Mouse (Mus musculus): ENCODE data around the gene Kdm1a. TPM values are rescaled to one million over a fixed set of nuclear protein-coding genes. Genes with fewer than 3 reads are reported as not detected.

Gene Kdm1a
- total RNA-seq, 2 experiments from 2014 or later: 23.1 to 34.8 TPM

GRCm38 (mm10) chr4:136605756-136606485 is 3.4 kb upstream of the Kdm1a start:
- ATAC-seq (replicated peaks; ENCODE audit: low FRiP score, poor library complexity, severe bottlenecking): no peak

- peak; percentile 61 for ATAC-seq (replicated peaks; ENCODE audit: low FRiP score, poor library complexity, severe bottlenecking)
Measured at GRCm38 (mm10) chr4:136602018-136602554, 437 bp downstream of the Kdm1a start.

GRCm38 (mm10) chr4:136601476-136601875 is 1.0 kb downstream of the Kdm1a start:
- ATAC-seq (replicated peaks; ENCODE audit: low FRiP score, poor library complexity, severe bottlenecking): 0 out of 2 replicates have a peak, but pooled peaks have one; percentile 15

GRCm38 (mm10) chr4:136600536-136600935 is 2.0 kb downstream of the Kdm1a start:
- no peak for ATAC-seq (replicated peaks; ENCODE audit: low FRiP score, poor library complexity, severe bottlenecking)

- ATAC-seq (replicated peaks; ENCODE audit: low FRiP score, poor library complexity, severe bottlenecking): no peak
Measured at GRCm38 (mm10) chr4:136599869-136600268, 2.7 kb downstream of the Kdm1a start.

- no peak for ATAC-seq (replicated peaks; ENCODE audit: low FRiP score, poor library complexity, severe bottlenecking)
Measured at GRCm38 (mm10) chr4:136598268-136598876, 4.2 kb downstream of the Kdm1a start.

- ATAC-seq (replicated peaks; ENCODE audit: low FRiP score, poor library complexity, severe bottlenecking): no peak
Measured at GRCm38 (mm10) chr4:136595221-136595620, 7.3 kb downstream of the Kdm1a start.

- no peak for ATAC-seq (replicated peaks; ENCODE audit: low FRiP score, poor library complexity, severe bottlenecking)
Measured at GRCm38 (mm10) chr4:136594006-136594405, 8.5 kb downstream of the Kdm1a start.

- no peak for ATAC-seq (replicated peaks; ENCODE audit: low FRiP score, poor library complexity, severe bottlenecking)
Measured at GRCm38 (mm10) chr4:136592111-136592510, 10.4 kb downstream of the Kdm1a start.

- no peak for ATAC-seq (replicated peaks; ENCODE audit: low FRiP score, poor library complexity, severe bottlenecking)
Measured at GRCm38 (mm10) chr4:136588003-136588402, 14.5 kb downstream of the Kdm1a start.

GRCm38 (mm10) chr4:136587221-136587827 is 15.2 kb downstream of the Kdm1a start:
- no peak for ATAC-seq (replicated peaks; ENCODE audit: low FRiP score, poor library complexity, severe bottlenecking)

- ATAC-seq (replicated peaks; ENCODE audit: low FRiP score, poor library complexity, severe bottlenecking): no peak
Measured at GRCm38 (mm10) chr4:136581885-136582284, 20.6 kb downstream of the Kdm1a start.

GRCm38 (mm10) chr4:136569998-136570397 is 32.5 kb downstream of the Kdm1a start:
- ATAC-seq (replicated peaks; ENCODE audit: low FRiP score, poor library complexity, severe bottlenecking): no peak

- ATAC-seq (replicated peaks; ENCODE audit: low FRiP score, poor library complexity, severe bottlenecking): no peak
Measured at GRCm38 (mm10) chr4:136568629-136569028, 33.9 kb downstream of the Kdm1a start.

GRCm38 (mm10) chr4:136562755-136563154 is 39.8 kb downstream of the Kdm1a start:
- no peak for ATAC-seq (replicated peaks; ENCODE audit: low FRiP score, poor library complexity, severe bottlenecking)

- ATAC-seq (replicated peaks; ENCODE audit: low FRiP score, poor library complexity, severe bottlenecking): no peak
Measured at GRCm38 (mm10) chr4:136560270-136560991, 42.1 kb downstream of the Kdm1a start.

GRCm38 (mm10) chr4:136559690-136560089 is 42.8 kb downstream of the Kdm1a start:
- ATAC-seq (replicated peaks; ENCODE audit: low FRiP score, poor library complexity, severe bottlenecking): no peak

GRCm38 (mm10) chr4:136557638-136558037 is 44.9 kb downstream of the Kdm1a start:
- ATAC-seq (replicated peaks; ENCODE audit: low FRiP score, poor library complexity, severe bottlenecking): no peak

GRCm38 (mm10) chr4:136553108-136553507 is 49.4 kb downstream of the Kdm1a start:
- no peak for ATAC-seq (replicated peaks; ENCODE audit: low FRiP score, poor library complexity, severe bottlenecking)

- no peak; the same call in 1 of the 2 replicates for ATAC-seq (replicated peaks; ENCODE audit: low FRiP score, poor library complexity, severe bottlenecking)
Measured at GRCm38 (mm10) chr4:136548381-136548801, 54.1 kb downstream of the Kdm1a start.
